Mouse (Mus musculus) adrenal gland, postnatal 0 days (tissue): ENCODE data around the gene Cyba. TPM values are rescaled to one million over a fixed set of nuclear protein-coding genes. Genes with fewer than 3 reads are reported as not detected.

Experiments
- microRNA-seq: library from miRNA; unstranded; fragments of <30 nt; microRNA quantifications from one replicate; pipeline ENCODE4, GENCODE M21; 2016; ENCODE audit warnings: borderline replicate concordance; ENCODE audit not compliant: insufficient number of aligned reads
- polyA plus RNA-seq: library from polyadenylated mRNA; unstranded; fragments of >200 nt; fragmentation: Nextera tagmentation; extraction: Ambion mirVana; gene quantifications from 2 replicates; pipeline ENCODE4 v1.2.1, GENCODE M21; 2015

Cyba gene
- 188 and 275 TPM in 2 replicates for polyA plus RNA-seq

DNA sequence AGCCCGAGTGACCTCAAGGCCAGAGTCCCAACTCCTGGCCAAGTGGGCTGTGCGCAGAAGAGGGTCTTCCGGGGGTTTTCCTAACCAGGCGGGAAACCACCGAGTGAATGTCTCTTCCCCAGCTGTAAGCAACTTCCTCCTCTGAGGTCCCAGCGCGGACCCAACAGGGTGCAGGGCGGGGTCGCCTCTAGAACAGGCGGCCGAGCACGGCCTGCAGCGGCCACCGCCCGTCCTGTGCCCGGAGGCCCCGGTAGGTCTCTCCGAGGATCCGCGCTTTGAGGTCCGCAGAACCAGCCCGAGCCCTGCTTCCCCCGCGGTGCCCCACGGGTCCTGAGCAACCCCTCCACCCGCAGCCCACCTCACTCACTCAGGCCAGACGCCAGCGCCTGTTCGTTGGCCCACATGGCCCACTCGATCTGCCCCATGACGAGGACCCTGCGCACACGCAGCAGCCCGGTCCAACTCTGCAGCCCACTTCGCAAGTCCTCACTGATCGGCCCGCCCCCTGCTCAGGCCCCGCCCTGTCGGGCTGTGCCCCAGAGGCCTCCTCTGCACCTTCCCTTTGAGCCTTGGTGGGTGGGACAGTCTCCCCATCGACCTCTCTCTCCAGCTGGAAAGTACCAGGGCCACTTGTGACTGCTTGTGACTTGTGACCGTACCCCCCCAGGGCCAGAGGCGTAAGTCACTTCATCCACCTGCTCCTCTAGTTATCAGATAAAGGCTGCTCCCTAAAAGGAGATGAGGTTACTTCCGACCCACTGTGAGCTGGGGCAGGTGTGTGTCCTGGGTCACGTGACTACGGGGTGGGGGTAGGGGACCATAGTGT is at the start of gene Cyba:
Gene Cyba (minus strand): TSS at position 488 of the 826 bp plus-strand sequence.

DNA sequence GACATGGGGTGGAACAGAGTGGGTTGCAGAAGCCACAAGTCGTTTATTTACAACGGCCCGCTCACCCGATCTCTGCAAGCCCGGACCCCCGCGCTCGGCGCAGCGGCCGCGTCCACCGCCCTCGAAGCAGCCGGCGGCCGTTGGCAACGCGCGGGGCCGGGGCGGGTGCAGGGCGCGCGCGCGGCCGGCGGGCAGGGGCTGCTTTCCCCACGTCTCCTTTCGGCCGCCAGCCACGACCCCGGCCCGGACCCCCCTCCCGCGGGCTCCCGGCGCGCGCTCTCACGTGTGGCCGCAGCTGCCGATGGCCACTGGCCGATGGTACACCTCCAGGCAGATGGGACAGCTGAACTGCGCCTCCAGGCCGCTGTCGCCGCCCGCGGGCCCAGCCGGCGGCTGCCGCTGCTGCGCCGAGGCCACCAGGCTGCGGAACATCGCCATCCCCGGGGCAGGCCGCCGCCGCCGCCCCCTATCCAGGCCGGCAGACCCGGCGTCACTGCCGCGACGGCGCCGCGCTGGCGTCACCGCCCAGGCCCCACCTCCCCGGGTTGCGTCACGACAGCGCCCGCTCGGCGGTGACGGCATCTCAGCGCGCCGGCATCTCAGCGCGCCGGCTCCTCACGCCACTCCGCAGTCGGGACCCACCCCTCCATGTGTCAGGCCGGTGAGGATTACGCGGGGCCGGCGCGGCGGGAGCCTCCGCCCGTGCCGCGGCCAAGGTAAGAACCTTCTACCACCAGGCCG is 43.0 kb upstream of the Cyba start, which contains the start of the genes Rnf166 and Ctu2:
Gene Rnf166 (minus strand): TSS at position 485 of the 741 bp plus-strand sequence.
Gene Ctu2 (plus strand): TSS at position 564 of the 741 bp plus-strand sequence.

DNA sequence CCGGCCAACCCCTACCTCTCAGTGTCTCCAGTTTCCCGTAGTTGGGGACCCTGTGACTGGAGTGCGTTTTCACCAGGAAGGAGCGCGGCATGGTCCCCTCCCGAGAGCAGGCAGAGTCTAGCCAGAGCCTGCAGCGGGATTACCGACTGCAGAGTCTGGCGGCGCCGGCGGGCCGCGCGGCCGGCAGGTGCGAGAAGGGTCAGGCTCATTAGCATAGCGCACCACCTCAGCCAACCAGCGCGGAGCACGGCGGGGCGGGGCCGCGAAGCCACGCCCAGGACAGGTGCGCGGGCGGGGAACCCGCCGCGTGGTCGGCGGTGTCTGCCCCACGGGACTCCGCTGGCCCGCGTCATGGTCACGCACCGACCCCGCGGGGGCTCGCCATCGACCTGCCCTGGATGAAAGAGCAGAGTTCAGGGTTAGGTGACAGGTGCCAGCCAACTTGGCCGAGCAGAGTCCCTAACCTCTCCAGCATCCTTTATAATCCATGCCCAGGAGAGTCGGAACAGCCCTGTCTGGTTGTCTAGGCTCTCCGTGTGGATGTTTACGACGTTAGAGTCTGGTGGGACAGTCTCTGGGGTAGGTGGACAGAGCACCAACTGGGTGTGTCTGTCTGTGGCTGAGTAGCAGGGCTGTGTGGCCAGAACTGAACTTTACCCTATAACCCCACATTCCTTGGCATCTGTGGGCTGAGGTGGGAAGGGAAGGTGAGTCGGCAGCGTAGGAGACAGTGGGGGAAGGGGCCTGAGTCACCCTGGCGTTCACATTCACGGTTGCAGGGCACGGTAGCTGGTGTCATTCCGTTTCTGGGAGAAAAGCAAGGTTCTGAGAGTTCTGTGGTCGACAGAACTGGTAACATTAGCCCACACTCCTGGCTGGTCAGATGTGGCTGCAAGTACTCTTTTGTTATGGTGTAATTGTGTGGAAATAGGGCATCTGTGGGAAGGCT is 28.1 kb upstream of the Cyba start, which contains the start of gene Snai3:
Gene Snai3 (minus strand): TSS at position 210 of the 949 bp plus-strand sequence.

DNA sequence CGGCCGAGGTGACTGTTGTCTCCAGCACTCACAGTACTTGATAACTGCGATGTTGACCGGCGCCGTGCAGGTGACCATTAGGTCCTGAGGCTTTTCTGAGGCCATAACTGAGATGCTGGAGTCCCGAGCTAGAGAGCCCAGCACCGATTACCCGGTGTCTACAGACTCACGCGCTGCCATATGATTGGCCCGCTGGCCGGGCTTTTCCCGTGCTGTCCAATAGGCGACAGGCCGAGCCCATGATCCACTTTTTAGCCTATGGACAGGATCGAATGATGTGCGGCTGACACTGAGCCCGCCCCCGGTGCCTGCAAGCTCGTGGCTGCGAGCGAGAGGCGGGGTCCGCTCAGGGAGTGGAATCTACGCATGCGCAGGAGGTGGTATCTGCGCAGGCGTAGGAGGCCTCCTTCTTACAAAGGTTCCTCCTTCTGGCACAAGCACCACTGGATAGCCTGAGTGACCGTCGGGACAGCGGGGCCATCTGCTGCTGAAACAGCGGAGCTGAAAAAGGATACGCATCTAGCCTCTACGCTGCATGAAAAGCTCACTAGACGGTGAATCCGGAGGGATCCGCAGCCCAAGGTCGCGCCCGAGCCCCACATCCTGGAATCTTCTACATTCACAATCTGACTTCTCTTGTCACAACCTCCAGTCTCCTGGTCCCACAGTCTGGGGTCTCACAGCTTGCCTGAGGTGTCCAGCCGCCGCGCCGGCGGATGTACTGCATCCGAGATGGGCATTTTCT is 10.7 kb upstream of the Cyba start, which contains the start of gene Mvd:
Gene Mvd (minus strand): TSS at position 161 of the 745 bp plus-strand sequence.

DNA sequence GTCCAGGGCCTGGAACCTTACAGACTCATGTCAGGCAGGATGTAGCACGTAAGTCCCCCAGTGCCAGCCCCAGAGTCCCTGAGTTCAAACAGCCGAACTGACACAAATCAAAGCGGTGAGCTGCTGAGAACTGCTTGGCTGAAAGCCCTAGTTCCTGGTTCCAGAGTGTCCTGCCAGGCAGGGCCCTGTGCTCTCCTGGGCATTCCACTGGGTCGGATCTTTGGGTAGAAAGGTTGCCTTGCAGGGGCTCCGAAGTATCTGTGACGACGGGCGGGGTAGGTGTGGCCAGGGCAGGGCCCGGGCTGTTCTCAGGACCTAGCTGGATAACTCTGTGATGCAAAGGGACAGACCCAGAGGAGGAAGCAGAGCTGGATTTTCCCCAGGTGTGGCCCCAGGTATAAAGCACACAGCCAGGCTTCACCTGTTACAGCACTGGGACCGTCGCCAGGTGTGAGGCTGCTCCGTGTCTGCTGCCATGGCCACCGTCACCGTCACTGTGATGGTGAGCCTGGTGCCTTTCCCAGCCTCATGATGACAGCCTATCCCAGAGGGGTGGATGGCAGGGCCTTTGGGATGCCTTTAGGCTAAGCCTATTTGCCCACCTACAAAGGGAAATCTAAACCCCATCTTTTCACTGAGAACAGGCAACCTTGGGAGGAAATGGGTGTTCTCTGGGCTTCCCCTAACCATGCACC is 11.2 kb downstream of the Cyba start, which contains the start of gene Il17c:
Gene Il17c (plus strand): TSS at position 645 of the 695 bp plus-strand sequence.

DNA sequence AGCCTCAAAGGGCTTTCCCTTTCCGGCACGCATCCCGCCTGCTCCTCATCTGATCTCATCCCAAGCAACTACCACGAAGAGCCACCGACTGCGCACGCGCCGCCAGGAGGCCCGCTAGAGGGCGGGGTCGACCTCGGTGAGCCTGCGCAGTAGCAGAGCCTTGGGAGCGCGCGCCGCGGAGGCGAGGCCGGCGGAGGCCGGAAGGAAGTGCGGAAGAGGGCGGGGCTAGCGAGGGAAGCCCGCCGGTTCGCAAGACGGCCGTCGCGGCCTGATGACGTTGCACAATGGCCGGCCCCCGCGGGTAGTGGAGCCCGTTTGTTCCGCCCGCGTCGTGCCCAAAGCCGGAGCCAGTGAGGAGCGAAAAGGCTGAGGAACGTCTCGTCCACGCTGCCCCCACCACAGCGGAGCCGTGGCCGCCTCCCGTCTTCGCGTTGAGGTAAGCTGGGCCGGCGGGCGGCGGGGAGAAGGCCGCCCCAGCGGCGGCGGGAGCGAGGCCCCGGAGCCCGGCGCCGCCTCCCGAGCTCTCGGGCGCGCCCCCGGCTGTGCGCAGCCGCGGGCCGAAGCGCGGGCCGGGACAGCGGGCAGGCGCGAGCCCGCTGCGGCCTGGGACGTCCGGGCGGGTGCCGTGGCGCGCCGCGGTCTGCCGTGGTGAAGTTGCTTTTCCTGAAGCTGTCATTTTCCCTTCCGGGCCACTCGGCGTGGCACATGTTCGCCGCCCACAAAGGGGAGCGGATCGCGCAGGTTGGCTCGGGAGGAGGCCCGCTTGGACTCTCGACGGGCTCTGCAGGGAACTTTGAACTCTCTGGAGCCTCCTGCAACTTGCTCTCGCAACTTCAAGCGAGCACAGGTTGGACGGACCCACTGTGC is 56.1 kb downstream of the Cyba start, which contains the start of gene Zc3h18:
Gene Zc3h18 (plus strand): TSS at position 245 of the 867 bp plus-strand sequence.

Small RNA genes within 50 kb of the gene (microRNA-seq; reads per million reads assigned to microRNA genes)
- not detected for gene Gm24366

Other genes starting within 250 kb of the Cyba start
- 2.3 and 2.8 TPM in 2 replicates for gene Zfpm1, start 150.8 kb downstream of the Cyba start, polyA plus RNA-seq
- gene Trhr2, start 72.2 kb downstream of the Cyba start, polyA plus RNA-seq, result not detected in 2 replicates
- 17.6 and 22.7 TPM in 2 replicates for gene Zc3h18, start 56.3 kb downstream of the Cyba start, polyA plus RNA-seq
- gene Il17c, start 10.9 kb downstream of the Cyba start, polyA plus RNA-seq, result not detected in 2 replicates
- 10.1 and 16.3 TPM in 2 replicates for gene Mvd, start 10.5 kb upstream of the Cyba start, polyA plus RNA-seq
- 0.25 TPM in 1 of 2 replicates, not detected in the other for gene Snai3, start 27.8 kb upstream of the Cyba start, polyA plus RNA-seq
- gene Rnf166, start 43.1 kb upstream of the Cyba start, polyA plus RNA-seq, result 41.4 and 63.3 TPM in 2 replicates
- gene Ctu2, start 43.2 kb upstream of the Cyba start, polyA plus RNA-seq, result 34.9 and 38.0 TPM in 2 replicates
- 7.1 and 9.4 TPM in 2 replicates for gene Piezo1, start 118.4 kb upstream of the Cyba start, polyA plus RNA-seq
- gene Cdt1, start 135.1 kb upstream of the Cyba start, polyA plus RNA-seq, result 13.8 and 15.6 TPM in 2 replicates
- gene Aprt, start 144.0 kb upstream of the Cyba start, polyA plus RNA-seq, result 274 and 460 TPM in 2 replicates
- 11.5 and 11.6 TPM in 2 replicates for gene Galns, start 178.5 kb upstream of the Cyba start, polyA plus RNA-seq
- gene Trappc2l, start 178.7 kb upstream of the Cyba start, polyA plus RNA-seq, result 86.4 and 92.9 TPM in 2 replicates
- gene Pabpn1l, start 189.8 kb upstream of the Cyba start, polyA plus RNA-seq, result not detected in 2 replicates